Mouse (Mus musculus): Measurements from ENCODE around the gene Slc17a5. TPM values are rescaled to one million over a fixed set of nuclear protein-coding genes. Genes with fewer than 3 reads are reported as not detected.

Gene Slc17a5
- polyA plus RNA-seq, 1 experiment, result 12.7 TPM

DNA sequence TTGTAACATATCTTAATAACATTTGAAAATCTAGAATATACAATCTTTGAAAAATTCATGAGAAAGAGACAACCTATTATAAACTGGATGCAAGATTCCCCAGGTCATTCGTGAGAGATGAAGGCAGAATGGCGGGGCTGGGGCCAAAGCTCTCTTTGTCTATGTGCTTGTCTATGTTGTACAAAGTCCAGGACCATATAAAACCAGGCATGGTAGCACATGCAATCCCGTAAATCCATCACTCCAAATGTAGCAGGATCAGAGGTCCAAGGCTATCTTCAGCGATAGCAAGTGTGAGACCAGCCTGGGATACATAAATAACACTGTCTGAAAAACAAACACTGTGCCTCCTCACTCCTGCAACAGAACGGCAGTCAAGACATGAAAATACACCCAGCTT lies 12.1 kb upstream of the Slc17a5 start:
- Histone ChIP-seq H3K27ac (ENCODE audit: insufficient read depth, low read length) (no peak overlapping the region), H3K4me1 (ENCODE audit: control insufficient read depth, insufficient read depth, low read length) (peaks cover 5% of the 10 kb centered on the region; the same call in 1 of the 2 replicates), H3K4me3 (ENCODE audit: insufficient read depth, low read length) (no peak overlapping the region)
- TF ChIP-seq CTCF (IDR thresholded peaks at IDR 0.05; ENCODE audit: borderline replicate concordance, insufficient read depth, low read length) (no peak), POLR2A (IDR thresholded peaks at IDR 0.05; ENCODE audit: low read depth, low read length) (no peak)

DNA sequence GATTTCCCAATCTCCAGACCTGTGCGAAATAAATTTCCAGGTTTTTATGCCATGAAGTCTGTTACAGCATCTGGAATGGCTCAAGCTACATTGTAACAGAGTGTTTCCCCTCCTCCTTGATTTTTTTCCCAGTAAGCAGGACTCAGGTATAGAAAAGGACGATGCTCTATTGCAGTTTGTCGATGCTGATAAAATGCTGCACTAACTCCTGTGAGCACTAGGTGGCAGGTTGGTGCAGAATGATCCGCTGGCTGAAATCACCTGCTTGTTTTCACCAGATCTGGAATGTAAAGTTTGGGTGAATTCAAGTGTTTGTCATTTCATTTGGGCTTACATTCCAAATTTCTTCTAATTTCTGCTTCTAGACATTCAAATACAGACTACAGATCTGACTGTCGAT lies 9.0 kb upstream of the Slc17a5 start:
- H3K27ac ChIP-seq (ENCODE audit: insufficient read depth, low read length), result no peak overlapping the region
- no peak overlapping the region for H3K4me3 ChIP-seq (ENCODE audit: insufficient read depth, low read length)
- peak; percentile 66; the same call in 1 of the 2 replicates for TF ChIP-seq CTCF (IDR thresholded peaks at IDR 0.05; ENCODE audit: borderline replicate concordance, insufficient read depth, low read length)
- TF ChIP-seq POLR2A (IDR thresholded peaks at IDR 0.05; ENCODE audit: low read depth, low read length), result no peak
- peaks cover 5% of the 10 kb centered on the region; the same call in 1 of the 2 replicates for H3K4me1 ChIP-seq (ENCODE audit: control insufficient read depth, insufficient read depth, low read length)

DNA sequence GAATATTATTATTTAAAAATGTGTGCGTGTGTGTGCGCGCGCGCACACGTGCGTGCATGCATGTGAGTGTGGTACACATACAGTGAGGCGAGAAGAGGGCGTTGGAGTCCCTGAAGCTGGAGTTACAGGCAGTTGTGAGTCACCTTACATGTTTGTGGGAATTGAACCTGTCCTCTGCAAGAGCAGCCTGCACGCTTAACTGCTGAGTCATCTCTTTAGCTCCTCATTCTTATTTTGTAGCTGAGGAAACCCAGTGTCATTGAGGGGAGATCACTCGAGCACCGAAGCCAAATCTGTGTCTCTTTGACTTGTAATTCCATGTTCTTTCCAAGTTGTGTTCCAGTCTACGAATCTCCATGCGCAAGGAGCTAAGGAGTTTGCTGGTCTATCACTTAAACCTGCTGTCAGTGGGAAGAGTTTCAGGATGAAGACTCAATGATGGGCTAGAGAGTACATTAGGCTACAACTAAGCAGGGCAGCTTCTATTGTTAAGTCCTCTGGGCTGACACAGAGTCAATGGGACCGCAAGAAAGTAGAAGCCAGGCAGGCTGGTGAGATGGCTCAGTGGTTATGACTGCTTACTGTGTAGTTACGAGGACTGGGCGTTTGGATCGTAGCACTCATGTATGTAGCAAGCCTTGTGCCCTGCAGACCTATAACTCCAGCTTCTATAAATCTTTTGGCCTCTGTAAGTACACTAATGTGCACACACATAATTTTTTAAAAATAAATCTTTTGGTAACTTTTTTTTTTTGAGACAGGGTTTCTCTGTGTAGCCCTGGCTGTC lies 8.1 kb upstream of the Slc17a5 start:
- no peak for TF ChIP-seq CTCF (IDR thresholded peaks at IDR 0.05; ENCODE audit: borderline replicate concordance, insufficient read depth, low read length)
- TF ChIP-seq POLR2A (IDR thresholded peaks at IDR 0.05; ENCODE audit: low read depth, low read length), result no peak
- Histone ChIP-seq H3K4me3 (ENCODE audit: insufficient read depth, low read length) (no peak overlapping the region), H3K4me1 (ENCODE audit: control insufficient read depth, insufficient read depth, low read length) (peaks cover 5% of the 10 kb centered on the region; the same call in 1 of the 2 replicates), H3K27ac (ENCODE audit: insufficient read depth, low read length) (no peak overlapping the region)

DNA sequence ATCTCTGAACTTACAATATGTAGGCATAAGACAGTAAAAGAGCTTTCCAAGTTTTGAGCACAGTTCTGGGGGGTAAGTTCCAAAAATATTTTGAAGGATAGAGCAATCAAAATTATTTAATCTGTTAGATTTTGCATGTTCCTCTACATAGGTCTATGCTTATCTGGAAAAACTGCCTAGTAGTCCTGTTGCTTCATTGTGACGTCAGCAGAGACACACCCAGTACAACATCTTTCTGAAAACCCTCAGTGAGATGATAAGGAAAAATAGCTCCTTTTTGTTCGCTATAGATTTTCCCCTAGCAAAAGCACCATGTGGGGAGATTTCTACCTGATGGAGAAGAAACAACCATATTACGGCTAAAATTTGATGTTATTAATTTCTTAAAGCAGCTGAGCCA lies 7.4 kb upstream of the Slc17a5 start:
- TF ChIP-seq CTCF (IDR thresholded peaks at IDR 0.05; ENCODE audit: borderline replicate concordance, insufficient read depth, low read length) (no peak), POLR2A (IDR thresholded peaks at IDR 0.05; ENCODE audit: low read depth, low read length) (no peak)
- Histone ChIP-seq H3K27ac (ENCODE audit: insufficient read depth, low read length) (no peak overlapping the region), H3K4me3 (ENCODE audit: insufficient read depth, low read length) (no peak overlapping the region), H3K4me1 (ENCODE audit: control insufficient read depth, insufficient read depth, low read length) (peaks cover 5% of the 10 kb centered on the region; the same call in 1 of the 2 replicates)

DNA sequence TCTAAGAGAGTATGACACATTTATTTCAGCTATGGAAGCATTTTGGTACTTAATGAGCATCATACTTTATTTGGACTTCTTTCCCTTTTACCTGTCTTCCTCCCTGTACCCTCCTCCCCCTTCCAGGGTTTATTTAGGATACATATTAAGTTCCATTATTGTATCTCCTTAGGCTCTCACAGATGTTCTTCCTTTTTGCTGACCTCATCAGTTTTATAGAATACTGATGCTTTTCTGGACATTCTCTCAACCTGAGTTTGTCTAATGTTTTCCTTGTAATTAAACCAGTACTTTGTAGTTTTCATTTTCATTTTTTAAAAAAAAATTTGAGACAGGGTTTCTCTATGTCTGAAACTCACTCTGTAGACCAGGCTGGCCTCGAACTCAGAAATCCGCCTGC lies 2.6 kb upstream of the Slc17a5 start:
- H3K27ac ChIP-seq (ENCODE audit: insufficient read depth, low read length), result no peak overlapping the region
- H3K4me1 ChIP-seq (ENCODE audit: control insufficient read depth, insufficient read depth, low read length), result no peaks in the 10 kb centered on the region
- H3K4me3 ChIP-seq (ENCODE audit: insufficient read depth, low read length), result no peak overlapping the region
- TF ChIP-seq CTCF (IDR thresholded peaks at IDR 0.05; ENCODE audit: borderline replicate concordance, insufficient read depth, low read length), result no peak
- no peak for TF ChIP-seq POLR2A (IDR thresholded peaks at IDR 0.05; ENCODE audit: low read depth, low read length)

DNA sequence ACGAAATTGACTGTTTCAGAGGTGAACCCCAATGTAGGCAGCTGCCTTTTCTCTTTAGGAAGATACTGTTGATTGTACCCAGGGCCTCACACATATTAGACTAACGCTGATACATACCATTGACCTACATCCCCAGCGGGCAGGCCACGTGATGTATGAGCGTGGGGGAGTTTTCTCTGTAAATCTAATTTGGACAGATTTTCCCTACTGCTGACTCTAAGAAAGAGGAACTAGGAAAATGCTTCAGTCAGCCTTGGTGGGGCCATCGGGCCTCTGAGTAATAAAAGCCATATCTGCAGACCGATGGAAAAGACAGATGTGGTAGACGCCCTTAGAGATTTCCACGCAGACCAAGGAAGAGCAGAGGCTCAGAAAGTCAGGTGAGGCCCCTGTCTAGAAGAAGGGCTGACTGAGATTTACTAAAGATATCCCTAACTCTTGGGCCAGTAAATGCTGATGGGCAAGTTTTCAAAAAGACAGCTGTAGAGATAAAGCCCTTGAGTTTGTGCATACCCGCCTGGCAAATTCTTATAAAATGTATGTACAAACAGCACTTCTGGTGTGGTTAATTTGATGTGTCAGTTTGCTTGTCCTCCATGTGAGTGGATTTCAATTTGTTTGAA lies 681 bp upstream of the Slc17a5 start:
- Histone ChIP-seq H3K4me3 (ENCODE audit: insufficient read depth, low read length) (no peak overlapping the region), H3K27ac (ENCODE audit: insufficient read depth, low read length) (peak overlapping the region; percentile 71), H3K4me1 (ENCODE audit: control insufficient read depth, insufficient read depth, low read length) (no peaks in the 10 kb centered on the region)
- TF ChIP-seq POLR2A (IDR thresholded peaks at IDR 0.05; ENCODE audit: low read depth, low read length), result no peak
- TF ChIP-seq CTCF (IDR thresholded peaks at IDR 0.05; ENCODE audit: borderline replicate concordance, insufficient read depth, low read length), result no peak

DNA sequence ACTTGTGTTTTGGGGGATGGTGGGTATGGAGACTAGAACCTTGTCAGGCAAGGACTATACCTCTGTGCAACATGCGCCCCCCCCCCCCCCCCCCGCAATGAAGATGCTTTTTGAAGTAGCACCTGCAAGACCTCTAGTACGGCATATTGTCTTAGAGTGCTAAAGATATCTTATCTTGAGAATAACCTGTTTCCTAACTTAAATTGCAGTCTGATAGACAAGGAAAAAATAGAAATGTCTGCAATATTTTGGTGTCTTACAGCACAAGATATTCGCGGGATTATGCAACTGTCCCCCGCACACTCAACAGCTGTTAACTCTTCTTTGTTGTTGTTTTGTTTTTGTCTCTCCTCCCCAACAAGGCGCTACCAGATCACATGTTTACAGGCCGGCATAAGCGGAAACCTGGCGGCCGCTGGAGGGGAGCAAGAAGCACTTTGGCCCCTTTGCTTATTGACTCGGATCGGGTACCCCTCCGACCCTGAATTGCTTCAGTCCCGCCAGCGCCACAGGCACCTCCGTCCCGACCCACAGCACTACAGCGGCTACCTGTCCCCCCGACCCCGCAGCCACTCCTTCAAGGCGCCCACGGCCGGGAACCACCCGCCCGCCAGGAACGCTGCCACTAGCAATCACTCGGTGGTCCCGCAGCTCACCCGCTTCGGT lies 490 bp downstream of the Slc17a5 start:
- Histone ChIP-seq H3K4me1 (ENCODE audit: control insufficient read depth, insufficient read depth, low read length) (no peaks in the 10 kb centered on the region), H3K27ac (ENCODE audit: insufficient read depth, low read length) (no peak overlapping the region), H3K4me3 (ENCODE audit: insufficient read depth, low read length) (peak overlapping the region; percentile 85)
- TF ChIP-seq POLR2A (IDR thresholded peaks at IDR 0.05; ENCODE audit: low read depth, low read length), result no peak

DNA sequence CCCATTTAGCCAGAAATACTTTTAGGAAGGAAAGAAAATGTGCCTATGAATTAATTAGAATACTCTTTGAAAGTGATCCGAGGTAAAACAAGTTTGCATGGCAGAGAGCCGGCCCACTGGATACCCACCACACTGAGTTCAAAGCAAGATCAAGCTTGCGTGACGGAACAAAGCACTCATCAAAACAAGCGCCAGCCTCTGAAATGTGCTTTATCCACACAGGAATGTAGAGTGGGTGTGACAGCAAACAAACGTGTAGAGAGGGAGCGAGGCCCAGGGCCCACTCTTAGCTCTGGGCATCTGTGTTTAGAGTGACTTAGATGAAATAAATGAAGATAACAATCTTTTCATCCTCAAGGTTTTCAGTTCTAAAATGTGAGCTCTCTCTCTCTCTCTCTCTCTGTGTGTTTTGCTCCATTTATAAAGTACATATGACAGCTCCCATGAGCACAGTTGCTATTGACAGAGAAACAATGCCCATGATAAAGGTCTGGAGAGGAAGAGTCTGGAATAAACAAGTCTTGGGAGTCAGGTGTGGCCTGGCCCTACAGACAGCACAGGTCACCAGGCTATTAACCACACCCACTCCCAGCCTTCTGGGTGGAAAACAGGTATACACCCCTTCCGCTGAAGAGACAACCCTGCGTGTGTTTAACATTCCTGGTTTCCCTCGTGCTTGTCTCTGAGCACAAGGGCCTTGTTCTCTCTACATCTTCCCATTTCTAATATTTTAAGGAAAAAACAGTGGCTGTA lies 8.0 kb downstream of the Slc17a5 start:
- no peaks in the 10 kb centered on the region for H3K4me1 ChIP-seq (ENCODE audit: control insufficient read depth, insufficient read depth, low read length)
- H3K4me3 ChIP-seq (ENCODE audit: insufficient read depth, low read length), result no peak overlapping the region
- no peak overlapping the region for H3K27ac ChIP-seq (ENCODE audit: insufficient read depth, low read length)
- TF ChIP-seq CTCF (IDR thresholded peaks at IDR 0.05; ENCODE audit: borderline replicate concordance, insufficient read depth, low read length) (no peak), POLR2A (IDR thresholded peaks at IDR 0.05; ENCODE audit: low read depth, low read length) (no peak)

DNA sequence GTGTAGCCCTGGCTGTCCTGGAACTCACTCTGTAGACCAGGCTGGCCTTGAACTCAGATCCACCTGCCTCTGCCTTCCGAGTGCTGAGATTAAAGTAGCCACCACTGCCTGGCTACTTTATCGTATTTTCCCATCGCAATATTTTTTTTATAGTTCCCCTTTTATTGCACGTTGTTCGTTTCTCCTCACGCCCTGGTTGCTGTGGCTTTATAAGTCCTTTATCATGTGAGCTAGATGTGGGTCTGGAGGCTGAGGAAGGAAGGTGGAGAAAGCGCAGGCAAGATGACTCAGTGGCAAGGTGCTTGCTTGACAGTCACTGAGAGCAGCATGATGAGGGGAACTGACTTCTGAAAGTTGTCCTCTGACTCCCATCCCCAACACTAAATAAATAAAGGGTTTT lies 9.0 kb downstream of the Slc17a5 start:
- TF ChIP-seq CTCF (IDR thresholded peaks at IDR 0.05; ENCODE audit: borderline replicate concordance, insufficient read depth, low read length) (no peak), POLR2A (IDR thresholded peaks at IDR 0.05; ENCODE audit: low read depth, low read length) (no peak)
- no peak overlapping the region for H3K27ac ChIP-seq (ENCODE audit: insufficient read depth, low read length)
- H3K4me3 ChIP-seq (ENCODE audit: insufficient read depth, low read length), result no peak overlapping the region
- H3K4me1 ChIP-seq (ENCODE audit: control insufficient read depth, insufficient read depth, low read length), result no peaks in the 10 kb centered on the region
